Mouse (Mus musculus): ENCODE results near the gene A830018L16Rik.

GRCm38 (mm10) chr1:11915873-11916272 is 502.0 kb downstream of the A830018L16Rik start:
- no peak for TF ChIP-seq POLR2A (IDR thresholded peaks at IDR 0.05; ENCODE audit: control insufficient read depth, low read depth, low read length)
- no peak for TF ChIP-seq CTCF (IDR thresholded peaks at IDR 0.05; ENCODE audit: control insufficient read depth, insufficient read depth, insufficient replicate concordance, low read depth, low read length)

All from testis, adult 2 months (tissue).